Mouse (Mus musculus) stomach, postnatal 0 days (tissue): ENCODE measurements at regions not wholly inside any gene's neighbourhood (a gene's known extent, or its start where the extent isn't known, plus 50 kb on each side); places are given as distances from the start of the nearest gene placed in this dataset.

Source experiments
- CTCF ChIP-seq: IDR thresholded peaks from 2 replicates; pipeline ENCODE4 v1.5.1; 2016; ENCODE audit warnings: antibody characterized with exemption, low read depth, mild to moderate bottlenecking, moderate library complexity
- EP300 ChIP-seq: optimal IDR thresholded peaks from 2 replicates; pipeline ENCODE3; 2016; ENCODE audit warnings: antibody characterized with exemption

- TF ChIP-seq CTCF (no peak), EP300 (no peak)
These were observed 53.8 kb upstream of the Cd44 start for GRCm38 (mm10) chr2:102955232-102955631.
